Mouse (Mus musculus): ENCODE results near the gene 1700034J05Rik. TPM values are rescaled to one million over a fixed set of nuclear protein-coding genes. Genes with fewer than 3 reads are reported as not detected.

Gene 1700034J05Rik
- not detected in 2 replicates for polyA plus RNA-seq (2012; ENCODE audit: low replicate concordance)

GRCm38 (mm10) chr6:146954258-146954657 is at the start of gene 1700034J05Rik:
TSS of gene 1700034J05Rik (minus strand) at chr6:146954422.

Other genes starting within 250 kb of the 1700034J05Rik start
- gene Stk38l, start 229.4 kb downstream of the 1700034J05Rik start, polyA plus RNA-seq (2012; ENCODE audit: low replicate concordance), result 0.26 and 0.67 TPM in 2 replicates
- 0.44 TPM in 1 of 2 replicates, not detected in the other for gene Arntl2, start 158.4 kb downstream of the 1700034J05Rik start, polyA plus RNA-seq (2012; ENCODE audit: low replicate concordance)
- gene Smco2, start 104.3 kb downstream of the 1700034J05Rik start, polyA plus RNA-seq (2012; ENCODE audit: low replicate concordance), result not detected in 2 replicates
- gene Ppfibp1, start 65.9 kb downstream of the 1700034J05Rik start, polyA plus RNA-seq (2012; ENCODE audit: low replicate concordance), result 0.91 and 1.7 TPM in 2 replicates
- not detected in 2 replicates for gene Rep15, start 78.2 kb upstream of the 1700034J05Rik start, polyA plus RNA-seq (2012; ENCODE audit: low replicate concordance)
- 7.2 TPM in 2 replicates for gene Mrps35, start 88.3 kb upstream of the 1700034J05Rik start, polyA plus RNA-seq (2012; ENCODE audit: low replicate concordance)
- gene Mansc4, start 132.6 kb upstream of the 1700034J05Rik start, polyA plus RNA-seq (2012; ENCODE audit: low replicate concordance), result not detected in 2 replicates
- gene Klhl42, start 137.0 kb upstream of the 1700034J05Rik start, polyA plus RNA-seq (2012; ENCODE audit: low replicate concordance), result 4.6 and 6.2 TPM in 2 replicates